Mouse (Mus musculus) C3H10T1/2 (cell line): Measurements from ENCODE around the gene Oxct2b. TPM values are rescaled to one million over a fixed set of nuclear protein-coding genes. Genes with fewer than 3 reads are reported as not detected.

Source experiments
- polyA plus RNA-seq, 2 experiments: library from polyadenylated mRNA; unstranded; fragments of >200 nt; fragmentation: generic; extraction: Trizol; gene quantifications; one replicate each; pipeline ENCODE4 v1.2.1; 2012; ENCODE audit warnings: missing spikeins in 2 of 2

Oxct2b gene
- polyA plus RNA-seq = not detected

GRCm38 (mm10) chr4:123116011-123116410 lies at the start of gene Oxct2b:
Gene Oxct2b (plus strand): TSS chr4:123116266.

GRCm38 (mm10) chr4:123104651-123105450 lies 11.2 kb upstream of the Oxct2b start, which contains the start of gene Bmp8b:
Gene Bmp8b (plus strand): TSS chr4:123105165.

GRCm38 (mm10) chr4:123139513-123140154 lies 23.6 kb downstream of the Oxct2b start, which contains the start of gene Ppie:
Gene Ppie (minus strand): TSS chr4:123139951.

Other genes starting within 250 kb of the Oxct2b start
- 100 to 1,000 TPM in 1 of 2 experiments, 10 to 100 TPM in 1; 61.7 to 195 TPM for gene Cap1, start 230.2 kb upstream of the Oxct2b start, polyA plus RNA-seq
- gene Mfsd2a, start 155.1 kb upstream of the Oxct2b start, polyA plus RNA-seq = under 1 TPM in 1 of 2 experiments, not detected in 1; 0.02 TPM
- under 1 TPM; 0.17 to 0.43 TPM for gene Mycl, start 120.6 kb upstream of the Oxct2b start, polyA plus RNA-seq
- 1 to 10 TPM; 1.3 to 7.9 TPM for gene Trit1, start 99.7 kb upstream of the Oxct2b start, polyA plus RNA-seq
- under 1 TPM in 1 of 2 experiments, not detected in 1; 0.02 TPM for gene Bmp8b, start 11.1 kb upstream of the Oxct2b start, polyA plus RNA-seq
- 10 to 100 TPM; 54.0 to 69.1 TPM for gene Ppie, start 23.7 kb downstream of the Oxct2b start, polyA plus RNA-seq
- not detected for gene Hpcal4, start 67.0 kb downstream of the Oxct2b start, polyA plus RNA-seq
- gene Nt5c1a, start 85.2 kb downstream of the Oxct2b start, polyA plus RNA-seq = not detected
- under 1 TPM in 1 of 2 experiments, not detected in 1; 0.01 TPM for gene Heyl, start 117.3 kb downstream of the Oxct2b start, polyA plus RNA-seq
- 100 to 1,000 TPM in 1 of 2 experiments, 10 to 100 TPM in 1; 87.7 to 112 TPM for gene Pabpc4, start 146.1 kb downstream of the Oxct2b start, polyA plus RNA-seq
- not detected for gene Oxct2a, start 207.4 kb downstream of the Oxct2b start, polyA plus RNA-seq
- not detected for gene Bmp8a, start 227.0 kb downstream of the Oxct2b start, polyA plus RNA-seq